In genomic region chr4:55929141-55929782, GRCm38 (mm10) we compare ENCODE assay signal across 9 mouse cellular contexts.
DNase-seq lines count a peak whose midpoint lies in the region; ATAC-seq and TF ChIP-seq lines count a peak whose summit lies in the region.
"Had no signal": no experiment of that assay in that cellular context is flagged by ENCODE, and none has a peak within 500 bp of the region (broad histone marks: within the 10 kb centered on the region; RNA-seq: fewer than 3 reads in every experiment).

No protein-coding gene starts in this region.

- ATAC-seq in hindbrain, embryonic 11.5 days (ENCODE audit: low FRiP score): peak; percentile 75
- ATAC-seq in stomach, postnatal 0 days (ENCODE audit: low FRiP score, low TSS enrichment): peak; percentile 88
- ATAC-seq in megakaryocyte-erythroid progenitor cell, adult 5-6 weeks (replicated peaks; ENCODE audit: low FRiP score, low TSS enrichment, poor library complexity, severe bottlenecking): no peak
- ATAC-seq in monocyte, adult 5-6 weeks (replicated peaks; ENCODE audit: insufficient number of reproducible peaks, low FRiP score, low TSS enrichment, poor library complexity, severe bottlenecking): no peak

- H3K4me1 ChIP-seq in hindbrain, embryonic 11.5 days (replicated peaks; ENCODE audit: control insufficient read depth, insufficient read depth, low read length): 0 out of 2 replicates have a peak, but pooled peaks cover 4% of the 10 kb centered on the region
- peaks cover 12% of the 10 kb centered on the region for H3K4me1 ChIP-seq in midbrain, embryonic 10.5 days
- no peaks in the 10 kb centered on the region for H3K4me1 ChIP-seq in stomach, postnatal 0 days (replicated peaks; ENCODE audit: control insufficient read depth, insufficient read depth)
- H3K4me1 ChIP-seq: lung, embryonic 15.5 days had no signal

- H3K9ac ChIP-seq in hindbrain, embryonic 11.5 days (ENCODE audit: low read depth, low read length): no peak overlapping the region
- H3K9ac ChIP-seq in stomach, postnatal 0 days (ENCODE audit: low read length): 0 out of 2 replicates have a peak overlapping the region, but pooled peaks have one; percentile 9
- H3K9ac ChIP-seq: lung, embryonic 15.5 days had no signal

- H3K4me2 ChIP-seq in hindbrain, embryonic 11.5 days (replicated peaks; ENCODE audit: low read depth, low read length): no peak overlapping the region
- H3K4me2 ChIP-seq in stomach, postnatal 0 days (replicated peaks; ENCODE audit: low read depth): 0 out of 2 replicates have a peak overlapping the region, but pooled peaks have one; percentile 6
- H3K4me2 ChIP-seq: lung, embryonic 15.5 days had no signal

- peak; percentile 43 for DNase-seq in testis, postnatal 10 days (ENCODE audit: low spot score)
- DNase-seq in testis, postnatal 14 days (ENCODE audit: low spot score): no peak
- peak; percentile 33 for DNase-seq in hindbrain, embryonic 11.5 days (ENCODE audit: low spot score)
- peak; percentile 12 for DNase-seq in midbrain, embryonic 10.5 days (ENCODE audit: low spot score)
- peak; percentile 78 for DNase-seq in stomach, postnatal 0 days (ENCODE audit: low spot score)
- no peak for DNase-seq in adrenal gland, adult 18-20 months (ENCODE audit: low spot score in 2 of 2)

- TF ChIP-seq EP300 in stomach, postnatal 0 days (optimal IDR thresholded peaks at IDR 0.05): peak; percentile 96

- H3K4me3 ChIP-seq in hindbrain, embryonic 11.5 days (ENCODE audit: low read depth, low read length): no peak overlapping the region
- peak overlapping the region; percentile 20; the same call in 1 of the 2 replicates for H3K4me3 ChIP-seq in midbrain, embryonic 10.5 days
- H3K4me3 ChIP-seq in stomach, postnatal 0 days (ENCODE audit: low read depth, low read length): no peak overlapping the region
- H3K4me3 ChIP-seq: lung, embryonic 15.5 days had no signal

- no peak overlapping the region for H3K27ac ChIP-seq in hindbrain, embryonic 11.5 days (ENCODE audit: low read depth, low read length)
- H3K27ac ChIP-seq in midbrain, embryonic 10.5 days (replicated peaks): peak overlapping the region; percentile 38
- H3K27ac ChIP-seq in stomach, postnatal 0 days (replicated peaks): peak overlapping the region; percentile 77
- H3K27ac ChIP-seq: lung, embryonic 15.5 days had no signal

- whole genome bisulfite sequencing in hindbrain, embryonic 11.5 days: 55% methylated on average over 11 of the region's 11 CpGs
- 60% methylated on average over 11 of the region's 11 CpGs for WGBS in midbrain, embryonic 10.5 days
- 34% methylated on average over 11 of the region's 11 CpGs for WGBS in stomach, postnatal 0 days

- H3K9me3 ChIP-seq in hindbrain, embryonic 11.5 days (ENCODE audit: control insufficient read depth, low read length): no peaks in the 10 kb centered on the region
- no peaks in the 10 kb centered on the region for H3K9me3 ChIP-seq in midbrain, embryonic 10.5 days (replicated peaks)
- no peaks in the 10 kb centered on the region for H3K9me3 ChIP-seq in stomach, postnatal 0 days (ENCODE audit: control insufficient read depth, low read length)
- H3K9me3 ChIP-seq: lung, embryonic 15.5 days had no signal

- H3K27me3 ChIP-seq in hindbrain, embryonic 11.5 days (ENCODE audit: control insufficient read depth, insufficient read depth, low read length): no peaks in the 10 kb centered on the region
- no peaks in the 10 kb centered on the region for H3K27me3 ChIP-seq in midbrain, embryonic 10.5 days (ENCODE audit: low read depth, poor library complexity, severe bottlenecking)
- H3K27me3 ChIP-seq in stomach, postnatal 0 days (ENCODE audit: control insufficient read depth, insufficient read depth, low read length): no peaks in the 10 kb centered on the region
- H3K27me3 ChIP-seq: lung, embryonic 15.5 days had no signal

- no peaks in the 10 kb centered on the region for H3K36me3 ChIP-seq in hindbrain, embryonic 11.5 days (ENCODE audit: control insufficient read depth, insufficient read depth, low read length)
- no peaks in the 10 kb centered on the region for H3K36me3 ChIP-seq in midbrain, embryonic 10.5 days
- H3K36me3 ChIP-seq in stomach, postnatal 0 days (ENCODE audit: control insufficient read depth, insufficient read depth, low read length): no peaks in the 10 kb centered on the region
- H3K36me3 ChIP-seq: lung, embryonic 15.5 days had no signal

- no peak for TF ChIP-seq CTCF in stomach, postnatal 0 days (IDR thresholded peaks at IDR 0.05; ENCODE audit: low read depth)

Comparison
In these comparisons a context has a peak if more than half of its experiments do, and no peak if none do; other contexts are left out.
1. DNase-seq: peak in testis, postnatal 10 days (single experiment), hindbrain, embryonic 11.5 days (single experiment), midbrain, embryonic 10.5 days (single experiment) and stomach, postnatal 0 days (single experiment); none in testis, postnatal 14 days (single experiment) and adrenal gland, adult 18-20 months (0 of 2).
2. ATAC-seq: peak in hindbrain, embryonic 11.5 days (single experiment) and stomach, postnatal 0 days (single experiment); none in megakaryocyte-erythroid progenitor cell, adult 5-6 weeks (single experiment) and monocyte, adult 5-6 weeks (single experiment).